32 mouse cellular contexts compared by ENCODE assay signal in genomic region chr7:43449811-43450210, GRCm38 (mm10). TPM values are rescaled to one million over a fixed set of nuclear protein-coding genes. Genes with fewer than 3 reads are reported as not detected.
DNase-seq lines count a peak whose midpoint lies in the region; ATAC-seq and TF ChIP-seq lines count a peak whose summit lies in the region.
"Had no signal": no experiment of that assay in that cellular context is flagged by ENCODE, and none has a peak within 500 bp of the region (broad histone marks: within the 10 kb centered on the region; RNA-seq: fewer than 3 reads in every experiment).

No protein-coding gene starts in this region.

- H3K27me3 ChIP-seq in heart, embryonic 13.5 days (replicated peaks) = no peaks in the 10 kb centered on the region
- H3K27me3 ChIP-seq in heart, postnatal 0 days (ENCODE audit: control insufficient read depth, insufficient read depth, low read length) = no peaks in the 10 kb centered on the region
- no peaks in the 10 kb centered on the region for H3K27me3 ChIP-seq in MEL (ENCODE audit: control insufficient read depth in 1 of 2, insufficient read depth in 2 of 2, low read length in 2 of 2)
- H3K27me3 ChIP-seq: forebrain, embryonic 13.5 days; Patski had no signal

- ATAC-seq in heart, embryonic 13.5 days (ENCODE audit: extremely low read depth, insufficient number of reproducible peaks, low FRiP score, low TSS enrichment) = no peak
- ATAC-seq in heart, postnatal 0 days (ENCODE audit: insufficient read depth, low read depth) = no peak
- ATAC-seq: CD4-positive, CD25-positive, alpha-beta regulatory T cell, adult 4 months; forebrain, embryonic 13.5 days; forebrain, embryonic 16.5 days; hindbrain, postnatal 0 days; inflammation-experienced regulatory T-cells, adult 6 months; intestine, embryonic 16.5 days; Patski had no signal

- TF ChIP-seq RAD21 in MEL (IDR thresholded peaks at IDR 0.05; ENCODE audit: low read depth, low read length) = no peak

- H3K36me3 ChIP-seq in heart, embryonic 13.5 days = peaks cover 53% of the 10 kb centered on the region
- H3K36me3 ChIP-seq in heart, postnatal 0 days (replicated peaks; ENCODE audit: control insufficient read depth, insufficient read depth, low read length) = peaks cover 40% of the 10 kb centered on the region
- H3K36me3 ChIP-seq in MEL (ENCODE audit: control insufficient read depth in 1 of 2, insufficient read depth in 2 of 2, low read length in 2 of 2) = peaks cover 0 to 19% of the 10 kb centered on the region in 2 experiments; a peak in 2 of 4 replicates

- no peak for TF ChIP-seq POLR2A in MEL (IDR thresholded peaks at IDR 0.05; ENCODE audit: control insufficient read depth in 1 of 2, insufficient read depth in 1 of 2, low read depth in 1 of 2, low read length in 2 of 2, poor library complexity in 1 of 2)

- peaks cover 15% of the 10 kb centered on the region for H3K79me2 ChIP-seq in MEL (ENCODE audit: control insufficient read depth, insufficient read depth, low read length, poor library complexity)

- H3K9me3 ChIP-seq in heart, embryonic 13.5 days = no peaks in the 10 kb centered on the region
- no peaks in the 10 kb centered on the region for H3K9me3 ChIP-seq in heart, postnatal 0 days (replicated peaks; ENCODE audit: control insufficient read depth, low read length)
- no peaks in the 10 kb centered on the region for H3K9me3 ChIP-seq in MEL (replicated peaks; ENCODE audit: insufficient read depth, low read length)
- H3K9me3 ChIP-seq: forebrain, embryonic 10.5 days; forebrain, embryonic 13.5 days had no signal

- no peak overlapping the region for H3K4me3 ChIP-seq in heart, embryonic 13.5 days
- no peak overlapping the region for H3K4me3 ChIP-seq in heart, postnatal 0 days (ENCODE audit: low read depth, low read length)
- no peak overlapping the region for H3K4me3 ChIP-seq in MEL (ENCODE audit: control insufficient read depth in 1 of 2, insufficient read depth in 1 of 2, low read depth in 2 of 2, low read length in 2 of 2)
- H3K4me3 ChIP-seq: forebrain, embryonic 10.5 days; forebrain, embryonic 13.5 days had no signal

- H3K4me1 ChIP-seq in heart, embryonic 13.5 days = peaks cover 49% of the 10 kb centered on the region
- H3K4me1 ChIP-seq in heart, postnatal 0 days (ENCODE audit: control insufficient read depth, insufficient read depth) = peaks cover 44% of the 10 kb centered on the region
- peaks cover 2 to 37% of the 10 kb centered on the region in 2 experiments; a peak in 2 of 4 replicates for H3K4me1 ChIP-seq in MEL (ENCODE audit: control insufficient read depth in 1 of 2, insufficient read depth in 2 of 2, low read length in 2 of 2)

- DNase-seq in heart, adult 8-10 months (ENCODE audit: low spot score) = no peak
- DNase-seq in heart, postnatal 0 days (ENCODE audit: low spot score) = no peak
- DNase-seq in heart, postnatal 36 days = no peak
- no peak for DNase-seq in MEL (ENCODE audit: low read depth, low spot score)
- no peak for DNase-seq in layer of hippocampus, adult 9-10 months (ENCODE audit: low spot score)
- DNase-seq: adrenal gland, postnatal 10 days; adrenal gland, postnatal 36 days; cerebellum, adult 18-20 months; cerebellum, adult 9-10 months; cerebellum, postnatal 14 days; gastrocnemius, postnatal 25 days; kidney, adult 18-20 months had no signal

- no peak overlapping the region for H3K4me2 ChIP-seq in heart, embryonic 13.5 days
- H3K4me2 ChIP-seq in heart, postnatal 0 days (ENCODE audit: low read depth, low read length) = no peak overlapping the region
- H3K4me2 ChIP-seq: forebrain, embryonic 13.5 days; hindbrain, embryonic 14.5 days had no signal

- no peak overlapping the region for H3K9ac ChIP-seq in heart, embryonic 13.5 days
- no peak overlapping the region for H3K9ac ChIP-seq in heart, postnatal 0 days (replicated peaks; ENCODE audit: low read depth, low read length)
- H3K9ac ChIP-seq in MEL (ENCODE audit: control insufficient read depth, low read depth, low read length, poor library complexity, severe bottlenecking) = no peak overlapping the region
- H3K9ac ChIP-seq: forebrain, embryonic 13.5 days; hindbrain, embryonic 14.5 days had no signal

- WGBS in heart, embryonic 13.5 days = 87% methylated on average over 2 of the region's 2 CpGs
- 94% methylated on average over 2 of the region's 2 CpGs for WGBS in heart, postnatal 0 days

- TF ChIP-seq EP300 in heart, postnatal 0 days (IDR thresholded peaks at IDR 0.05; ENCODE audit: low read depth) = no peak
- TF ChIP-seq EP300 in MEL (IDR thresholded peaks at IDR 0.05; ENCODE audit: low read depth in 1 of 2, low read length in 2 of 2) = no peak

- TF ChIP-seq CTCF in heart, postnatal 0 days (IDR thresholded peaks at IDR 0.05; ENCODE audit: low read depth) = no peak
- TF ChIP-seq CTCF in MEL (IDR thresholded peaks at IDR 0.05 in 2 of 3, conservative IDR thresholded peaks at IDR 0.05 in 1 of 3; ENCODE audit: control insufficient read depth in 1 of 3, insufficient read depth in 1 of 3, low read depth in 2 of 3, low read length in 3 of 3, poor library complexity in 1 of 3, severe bottlenecking in 1 of 3) = no peak

- intact Hi-C loops in heart, postnatal 36 days (cut with DNase I) = no loop called here

- peak overlapping the region; percentile 75 for H3K27ac ChIP-seq in heart, embryonic 13.5 days (replicated peaks)
- peak overlapping the region; percentile 77 for H3K27ac ChIP-seq in heart, postnatal 0 days (ENCODE audit: low read depth)
- H3K27ac ChIP-seq in MEL (ENCODE audit: control insufficient read depth, low read depth, low read length) = no peak overlapping the region
- H3K27ac ChIP-seq: forebrain, embryonic 10.5 days; forebrain, embryonic 13.5 days; hindbrain, embryonic 14.5 days; hindbrain, postnatal 0 days had no signal

TF ChIP-seq in MEL, 35 proteins besides CTCF, POLR2A, EP300 and RAD21:
- TF ChIP-seq ZNF384 (IDR thresholded peaks at IDR 0.05; ENCODE audit: low read depth, low read length) (peak; percentile 58), KAT2A (conservative IDR thresholded peaks at IDR 0.05; ENCODE audit: low read depth, low read length) (no peak), BHLHE40 (IDR thresholded peaks at IDR 0.05; ENCODE audit: borderline replicate concordance, low read depth, low read length) (no peak), NRF1 (IDR thresholded peaks at IDR 0.05; ENCODE audit: insufficient read depth, low read depth, low read length, poor library complexity, severe bottlenecking) (no peak)

RNA-seq across cellular contexts. Expression of gene Gm45233, which starts 5.9 kb away (rescaled TPM):
- polyA plus RNA-seq in heart, embryonic 13.5 days (2015; fragmentation: Nextera tagmentation; extraction: Ambion mirVana) = 0.32 and 0.33 TPM in 2 replicates
- 1 to 10 TPM in 2 of 4 experiments, under 1 TPM in 2; 0.44 to 1.3 (median 0.94) TPM for total RNA-seq in heart, adult 8-10 months (2022)
- not detected in 2 replicates for total RNA-seq in heart, postnatal 0 days (2014; rRNA removed; ENCODE audit: low replicate concordance)
- 0.52 and 0.60 TPM in 2 replicates for polyA plus RNA-seq in heart, postnatal 0 days (2015; fragmentation: Nextera tagmentation; extraction: Ambion mirVana)
- under 1 TPM in 1 of 2 experiments, not detected in 1; 0.70 TPM for total RNA-seq in heart, postnatal 36 days (2021)
- not detected in 2 replicates for total RNA-seq in MEL (2012; rRNA removed)
- under 1 TPM in 1 of 2 experiments, not detected in 1; 0.42 TPM for polyA plus RNA-seq in MEL (2012; ENCODE audit: insufficient read depth in 1 of 2, insufficient read length in 2 of 2, low read depth in 1 of 2, low replicate concordance in 2 of 2, missing spikeins in 1 of 2)
- total RNA-seq: ES-E14 had no signal
- polyA plus RNA-seq: CD4-positive, CD25-positive, alpha-beta regulatory T cell, adult 4 months; embryonic facial prominence, embryonic 11.5 days; heart, embryonic 14.5 days; inflammation-experienced regulatory T-cells, adult 6 months had no signal

RNA-seq across cellular contexts. Expression of gene Etfb, which starts 5.9 kb away (rescaled TPM):
- 513 and 605 TPM in 2 replicates for polyA plus RNA-seq in heart, embryonic 13.5 days (2015; fragmentation: Nextera tagmentation; extraction: Ambion mirVana)
- total RNA-seq in heart, adult 8-10 months (2022) = 1,000 to 10,000 TPM; 1,243 to 1,357 (median 1,292) TPM
- 396 and 434 TPM in 2 replicates for total RNA-seq in heart, postnatal 0 days (2014; rRNA removed; ENCODE audit: low replicate concordance)
- 1,315 and 1,437 TPM in 2 replicates for polyA plus RNA-seq in heart, postnatal 0 days (2015; fragmentation: Nextera tagmentation; extraction: Ambion mirVana)
- 1,000 to 10,000 TPM; 1,276 to 1,377 TPM for total RNA-seq in heart, postnatal 36 days (2021)
- total RNA-seq in MEL (2012; rRNA removed) = 174 and 177 TPM in 2 replicates
- polyA plus RNA-seq in MEL (2012; ENCODE audit: insufficient read depth in 1 of 2, insufficient read length in 2 of 2, low read depth in 1 of 2, low replicate concordance in 2 of 2, missing spikeins in 1 of 2) = 100 to 1,000 TPM in 1 of 2 experiments, not detected in 1; 186 TPM

RNA-seq across cellular contexts. Expression of gene Cldnd2, which starts 9.2 kb away (rescaled TPM):
- polyA plus RNA-seq in heart, embryonic 13.5 days (2015; fragmentation: Nextera tagmentation; extraction: Ambion mirVana) = not detected in 2 replicates
- not detected for total RNA-seq in heart, adult 8-10 months (2022)
- not detected in 2 replicates for total RNA-seq in heart, postnatal 0 days (2014; rRNA removed; ENCODE audit: low replicate concordance)
- not detected in 2 replicates for polyA plus RNA-seq in heart, postnatal 0 days (2015; fragmentation: Nextera tagmentation; extraction: Ambion mirVana)
- total RNA-seq in heart, postnatal 36 days (2021) = not detected
- total RNA-seq in MEL (2012; rRNA removed) = not detected in 2 replicates
- not detected for polyA plus RNA-seq in MEL (2012; ENCODE audit: insufficient read depth in 1 of 2, insufficient read length in 2 of 2, low read depth in 1 of 2, low replicate concordance in 2 of 2, missing spikeins in 1 of 2)
- total RNA-seq: adrenal gland, adult 18-20 months; adrenal gland, postnatal 10 days; adrenal gland, postnatal 36 days; ES-E14; gastrocnemius, adult 18-20 months; gastrocnemius, postnatal 25 days; heart, adult 18-20 months; heart, postnatal 4 days; hindbrain, postnatal 0 days had no signal
- polyA plus RNA-seq: C2C12; CD4-positive, CD25-positive, alpha-beta regulatory T cell, adult 4 months; embryonic facial prominence, embryonic 11.5 days; embryonic facial prominence, embryonic 14.5 days; forebrain, embryonic 10.5 days; forebrain, embryonic 13.5 days; forebrain, embryonic 16.5 days; heart, embryonic 14.5 days; hindbrain, embryonic 11.5 days; hindbrain, embryonic 14.5 days; hindbrain, postnatal 0 days; intestine, embryonic 16.5 days; Patski had no signal

RNA-seq across cellular contexts. Expression of gene Nkg7, which starts 12.9 kb away (rescaled TPM):
- 0.85 and 1.4 TPM in 2 replicates for polyA plus RNA-seq in heart, embryonic 13.5 days (2015; fragmentation: Nextera tagmentation; extraction: Ambion mirVana)
- 1 to 10 TPM in 1 of 4 experiments, not detected in 3; 1.1 TPM for total RNA-seq in heart, adult 8-10 months (2022)
- total RNA-seq in heart, postnatal 0 days (2014; rRNA removed; ENCODE audit: low replicate concordance) = not detected in 2 replicates
- polyA plus RNA-seq in heart, postnatal 0 days (2015; fragmentation: Nextera tagmentation; extraction: Ambion mirVana) = 0.18 and 0.33 TPM in 2 replicates
- total RNA-seq in heart, postnatal 36 days (2021) = not detected
- total RNA-seq in MEL (2012; rRNA removed) = not detected in 2 replicates
- polyA plus RNA-seq in MEL (2012; ENCODE audit: insufficient read depth in 1 of 2, insufficient read length in 2 of 2, low read depth in 1 of 2, low replicate concordance in 2 of 2, missing spikeins in 1 of 2) = not detected
- total RNA-seq: gastrocnemius, adult 18-20 months; gastrocnemius, postnatal 25 days; heart, postnatal 4 days; hindbrain, postnatal 0 days had no signal
- polyA plus RNA-seq: forebrain, embryonic 10.5 days; forebrain, embryonic 13.5 days; forebrain, embryonic 16.5 days; hindbrain, embryonic 11.5 days; hindbrain, embryonic 14.5 days; hindbrain, postnatal 0 days had no signal

RNA-seq across cellular contexts. Expression of gene Vsig10l, which starts 13.1 kb away (rescaled TPM):
- 2.2 and 2.8 TPM in 2 replicates for polyA plus RNA-seq in heart, embryonic 13.5 days (2015; fragmentation: Nextera tagmentation; extraction: Ambion mirVana)
- 1 to 10 TPM in 2 of 4 experiments, under 1 TPM in 2; 0.71 to 4.4 (median 1.6) TPM for total RNA-seq in heart, adult 8-10 months (2022)
- 3.9 and 17.7 TPM in 2 replicates for total RNA-seq in heart, postnatal 0 days (2014; rRNA removed; ENCODE audit: low replicate concordance)
- polyA plus RNA-seq in heart, postnatal 0 days (2015; fragmentation: Nextera tagmentation; extraction: Ambion mirVana) = 2.9 and 3.1 TPM in 2 replicates
- total RNA-seq in heart, postnatal 36 days (2021) = 1 to 10 TPM; 2.0 to 2.5 TPM
- 0.08 and 0.10 TPM in 2 replicates for total RNA-seq in MEL (2012; rRNA removed)
- under 1 TPM in 1 of 2 experiments, not detected in 1; 0.65 TPM for polyA plus RNA-seq in MEL (2012; ENCODE audit: insufficient read depth in 1 of 2, insufficient read length in 2 of 2, low read depth in 1 of 2, low replicate concordance in 2 of 2, missing spikeins in 1 of 2)
